ENCODE assay signal across 20 mouse cellular contexts in genomic region chr19:44681675-44682074, GRCm38 (mm10).
DNase-seq lines count a peak whose midpoint lies in the region; ATAC-seq and TF ChIP-seq lines count a peak whose summit lies in the region.
"Had no signal": no experiment of that assay in that cellular context is flagged by ENCODE, and none has a peak within 500 bp of the region (broad histone marks: within the 10 kb centered on the region; RNA-seq: fewer than 3 reads in every experiment).

No protein-coding gene starts in this region.

- 0 out of 2 replicates have a peak overlapping the region, but pooled peaks have one; percentile 20 for H3K4me3 ChIP-seq in E14TG2a.4 (replicated peaks; ENCODE audit: low read length)
- no peak overlapping the region for H3K4me3 ChIP-seq in hindbrain, embryonic 14.5 days (replicated peaks; ENCODE audit: low read length)
- H3K4me3 ChIP-seq in neural tube, embryonic 14.5 days (ENCODE audit: low read depth, low read length), result no peak overlapping the region
- H3K4me3 ChIP-seq: embryonic facial prominence, embryonic 15.5 days; erythroblast, embryonic 14.5 days; forebrain, embryonic 15.5 days; heart, embryonic 13.5 days; intestine, embryonic 15.5 days had no signal

- no peaks in the 10 kb centered on the region for H3K9me3 ChIP-seq in E14TG2a.4 (ENCODE audit: low read length)
- H3K9me3 ChIP-seq in hindbrain, embryonic 14.5 days (ENCODE audit: control insufficient read depth, low read length), result no peaks in the 10 kb centered on the region
- no peaks in the 10 kb centered on the region for H3K9me3 ChIP-seq in neural tube, embryonic 14.5 days (ENCODE audit: control insufficient read depth, low read length)
- H3K9me3 ChIP-seq: embryonic facial prominence, embryonic 15.5 days; forebrain, embryonic 15.5 days; G1E; heart, embryonic 13.5 days; intestine, embryonic 15.5 days had no signal

- TF ChIP-seq POLR2A in brain, embryonic 14.5 days (IDR thresholded peaks at IDR 0.05; ENCODE audit: borderline replicate concordance, extremely low read depth, insufficient read depth, insufficient read length, poor library complexity, severe bottlenecking), result no peak

- ATAC-seq in hindbrain, embryonic 14.5 days (ENCODE audit: low FRiP score), result no peak
- 0 out of 2 replicates have a peak, but pooled peaks have one; percentile 18 for ATAC-seq in neural tube, embryonic 14.5 days (ENCODE audit: low read depth)
- ATAC-seq: forebrain, embryonic 15.5 days; intestine, embryonic 15.5 days had no signal

- DNase-seq in brain, embryonic 14.5 days (ENCODE audit: low read depth), result peak; percentile 39
- DNase-seq in hindbrain, embryonic 14.5 days (ENCODE audit: low spot score), result peak; percentile 53
- DNase-seq in cerebellum, adult 9-11 months, result no peak
- no peak for DNase-seq in embryo, embryonic 11 days
- no peak for DNase-seq in ovary, postnatal 14 days (ENCODE audit: low spot score)
- DNase-seq: adrenal gland, adult 8-10 months; adrenal gland, postnatal 36 days; cerebellum, adult 11-12 months; cerebellum, postnatal 10 days; gastrocnemius, postnatal 36 days; heart, adult 11 months; heart, postnatal 36 days had no signal

- H3K4me2 ChIP-seq in hindbrain, embryonic 14.5 days (replicated peaks), result no peak overlapping the region
- H3K4me2 ChIP-seq in neural tube, embryonic 14.5 days (ENCODE audit: low read depth, low read length), result no peak overlapping the region
- H3K4me2 ChIP-seq: embryonic facial prominence, embryonic 15.5 days; forebrain, embryonic 15.5 days; heart, embryonic 13.5 days; intestine, embryonic 15.5 days had no signal

- peaks cover 65% of the 10 kb centered on the region for H3K4me1 ChIP-seq in E14TG2a.4 (replicated peaks; ENCODE audit: low read depth, low read length)
- H3K4me1 ChIP-seq in hindbrain, embryonic 14.5 days (replicated peaks; ENCODE audit: control insufficient read depth, insufficient read depth, low read length), result peaks cover 9% of the 10 kb centered on the region
- H3K4me1 ChIP-seq in neural tube, embryonic 14.5 days (ENCODE audit: control insufficient read depth, insufficient read depth, low read length), result peaks cover 12% of the 10 kb centered on the region; the same call in 1 of the 2 replicates

- TF ChIP-seq CTCF in E14TG2a.4 (conservative IDR thresholded peaks at IDR 0.05; ENCODE audit: low read length), result no peak
- TF ChIP-seq CTCF in brain, embryonic 14.5 days (IDR thresholded peaks at IDR 0.05; ENCODE audit: borderline replicate concordance, extremely low read depth, insufficient read depth, insufficient read length), result no peak

- peak overlapping the region; percentile 41; the same call in 1 of the 2 replicates for H3K27ac ChIP-seq in hindbrain, embryonic 14.5 days
- no peak overlapping the region for H3K27ac ChIP-seq in neural tube, embryonic 14.5 days (ENCODE audit: low read depth, low read length)
- H3K27ac ChIP-seq: embryonic facial prominence, embryonic 15.5 days; forebrain, embryonic 15.5 days; heart, embryonic 13.5 days; intestine, embryonic 15.5 days had no signal

- H3K36me3 ChIP-seq in E14TG2a.4 (ENCODE audit: insufficient read depth, low read length), result no peaks in the 10 kb centered on the region
- no peaks in the 10 kb centered on the region for H3K36me3 ChIP-seq in hindbrain, embryonic 14.5 days (replicated peaks; ENCODE audit: control insufficient read depth, insufficient read depth)
- H3K36me3 ChIP-seq in neural tube, embryonic 14.5 days (ENCODE audit: control insufficient read depth, insufficient read depth, low read length), result no peaks in the 10 kb centered on the region
- H3K36me3 ChIP-seq: embryonic facial prominence, embryonic 15.5 days; forebrain, embryonic 15.5 days; G1E; heart, embryonic 13.5 days; intestine, embryonic 15.5 days had no signal

- H3K9ac ChIP-seq in hindbrain, embryonic 14.5 days, result no peak overlapping the region
- H3K9ac ChIP-seq in neural tube, embryonic 14.5 days (replicated peaks; ENCODE audit: low read depth, low read length), result no peak overlapping the region
- H3K9ac ChIP-seq: embryonic facial prominence, embryonic 15.5 days; forebrain, embryonic 15.5 days; heart, embryonic 13.5 days; intestine, embryonic 15.5 days had no signal

- 12% methylated on average over 8 of the region's 8 CpGs for WGBS in hindbrain, embryonic 14.5 days
- 4% methylated on average over 8 of the region's 8 CpGs for WGBS in neural tube, embryonic 14.5 days

- H3K27me3 ChIP-seq in E14TG2a.4 (ENCODE audit: insufficient read depth, low read length), result peaks cover 61% of the 10 kb centered on the region
- peaks cover 94% of the 10 kb centered on the region for H3K27me3 ChIP-seq in hindbrain, embryonic 14.5 days (ENCODE audit: control insufficient read depth, insufficient read depth, low read length)
- H3K27me3 ChIP-seq in neural tube, embryonic 14.5 days (ENCODE audit: control insufficient read depth, insufficient read depth, low read length), result peaks cover 33% of the 10 kb centered on the region

Comparison
In these comparisons a context has a peak if more than half of its experiments do, and no peak if none do; other contexts are left out.
1. DNase-seq: peak in brain, embryonic 14.5 days (single experiment) and hindbrain, embryonic 14.5 days (single experiment); none in cerebellum, adult 9-11 months (single experiment), embryo, embryonic 11 days (single experiment) and ovary, postnatal 14 days (single experiment).